Mouse (Mus musculus) heart, postnatal 0 days (tissue): ENCODE data around the gene Tnpo2.

ENCODE experiments used
- CTCF ChIP-seq: IDR thresholded peaks from 2 replicates; pipeline ENCODE4 v1.5.1; 2016; ENCODE audit warnings: antibody characterized with exemption, control low read depth, low read depth
- EP300 ChIP-seq: IDR thresholded peaks from 2 replicates; pipeline ENCODE4 v1.6.1; 2016; ENCODE audit warnings: antibody characterized with exemption, low read depth

GRCm38 (mm10) chr8:85037366-85037680 lies 608 bp downstream of the Tnpo2 start:
- no peak for TF ChIP-seq CTCF
- no peak for TF ChIP-seq EP300
